Mouse (Mus musculus) forebrain, postnatal 0 days (tissue): ENCODE results near the gene Myadm. TPM values are rescaled to one million over a fixed set of nuclear protein-coding genes. Genes with fewer than 3 reads are reported as not detected.
A peak's percentile ranks its signal among the peaks of the same experiment; 100 is the strongest.

Experiments
- ATAC-seq: fragments of 200-750 bp; cut with Nextera tagmentation; 2 replicates; pipeline ENCODE4 v1.8.0; 2017; ENCODE audit warnings: mild to moderate bottlenecking, moderate library complexity
- DNase-seq: peaks from one replicate; pipeline ENCODE4 v3.0.0-alpha.2; 2015
- H3K27ac ChIP-seq: fragments of 300-500 bp; sonication (generic); 2 replicates; pipeline ENCODE4 v1.5.1; 2014; ENCODE audit warnings: low read depth, mild to moderate bottlenecking, antibody characterized with exemption, low read length, moderate library complexity, mixed read lengths
- H3K27me3 ChIP-seq: fragments of 300-500 bp; sonication (generic); 2 replicates; pipeline ENCODE4 v1.6.1; 2014; ENCODE audit warnings: mild to moderate bottlenecking, low read length, mixed read lengths; ENCODE audit not compliant: insufficient read depth
- H3K36me3 ChIP-seq: fragments of 300-500 bp; sonication (generic); 2 replicates; pipeline ENCODE4 v1.6.1; 2014; ENCODE audit warnings: mild to moderate bottlenecking, moderate library complexity; ENCODE audit not compliant: insufficient read depth
- H3K4me1 ChIP-seq: fragments of 300-500 bp; sonication (generic); 2 replicates; pipeline ENCODE4 v1.6.1; 2014; ENCODE audit warnings: antibody characterized with exemption; ENCODE audit not compliant: insufficient read depth
- H3K4me2 ChIP-seq: fragments of 300-500 bp; sonication (generic); 2 replicates; pipeline ENCODE4 v1.6.1; 2014; ENCODE audit warnings: low read depth, mild to moderate bottlenecking, moderate library complexity
- H3K4me3 ChIP-seq: fragments of 300-500 bp; sonication (generic); 2 replicates; pipeline ENCODE4 v1.5.1; 2014; ENCODE audit warnings: low read depth, low read length, mixed read lengths
- H3K9ac ChIP-seq: fragments of 300-500 bp; sonication (generic); 2 replicates; pipeline ENCODE4 v1.6.1; 2014; ENCODE audit warnings: mild to moderate bottlenecking
- H3K9me3 ChIP-seq: fragments of 300-500 bp; sonication (generic); 2 replicates; pipeline ENCODE4 v1.6.1; 2016; ENCODE audit warnings: low read length
- CTCF ChIP-seq: sonication (generic); IDR thresholded peaks from 2 replicates; pipeline ENCODE4 v1.5.1; 2016; ENCODE audit warnings: antibody characterized with exemption, control low read depth, low read depth
- WGBS: fragments of 180-500 bp; shearing (Covaris S2); extraction: QIAGEN DNeasy Blood & Tissue Kit; methylation state at CpG from one replicate; pipeline ENCODE4 v1.1.7; 2014; 5-methylcytosine and 5-hydroxymethylcytosine counted together
- polyA plus RNA-seq: library from polyadenylated mRNA; unstranded; fragments of >200 nt; fragmentation: Nextera tagmentation; extraction: Ambion mirVana; gene quantifications from 2 replicates; pipeline ENCODE4 v1.2.1, GENCODE M21; 2015
- total RNA-seq: library from RNA; depleted of rRNA; stranded (reverse); fragments of >200 nt; gene quantifications from 2 replicates; pipeline ENCODE4 v1.2.3, GENCODE M21; 2014; rRNA removed

Myadm gene
- total and polyA plus RNA-seq, 2 experiments from 2014 or later, result 22.3 TPM

DNA sequence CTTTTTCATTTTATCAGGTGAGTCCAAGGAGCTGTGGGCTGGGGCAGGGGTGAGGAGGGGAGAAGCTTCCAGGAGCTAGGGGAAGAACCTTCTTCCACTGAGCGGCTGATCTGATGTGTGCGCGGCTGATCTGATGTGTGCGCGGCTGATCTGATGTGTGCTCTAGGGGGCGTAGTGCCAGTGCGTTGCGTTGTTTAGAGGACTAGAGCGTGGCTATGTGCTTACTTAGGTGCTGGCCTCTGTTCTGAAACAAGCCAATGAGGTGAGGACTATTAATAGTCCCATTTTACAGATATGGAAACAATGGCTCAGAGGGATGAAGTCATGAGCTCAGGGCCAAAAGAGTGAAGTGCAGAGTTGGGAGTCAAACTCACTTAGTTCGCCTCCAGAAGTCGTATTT, 50.1 kb downstream of the Myadm start:
- Histone ChIP-seq H3K9me3 (no peaks in the 10 kb centered on the region), H3K4me2 (no peak overlapping the region), H3K27ac (no peak overlapping the region), H3K27me3 (no peaks in the 10 kb centered on the region), H3K4me1 (0 out of 2 replicates have a peak, but pooled peaks cover 1% of the 10 kb centered on the region), H3K36me3 (peaks cover 36% of the 10 kb centered on the region), H3K4me3 (no peak overlapping the region), H3K9ac (no peak overlapping the region)
- ATAC-seq (no peak), DNase-seq (no peak)
- WGBS, result 97% methylated on average over 11 of the region's 11 CpGs
- TF ChIP-seq CTCF, result peak; percentile 13; the same call in 1 of the 2 replicates

DNA sequence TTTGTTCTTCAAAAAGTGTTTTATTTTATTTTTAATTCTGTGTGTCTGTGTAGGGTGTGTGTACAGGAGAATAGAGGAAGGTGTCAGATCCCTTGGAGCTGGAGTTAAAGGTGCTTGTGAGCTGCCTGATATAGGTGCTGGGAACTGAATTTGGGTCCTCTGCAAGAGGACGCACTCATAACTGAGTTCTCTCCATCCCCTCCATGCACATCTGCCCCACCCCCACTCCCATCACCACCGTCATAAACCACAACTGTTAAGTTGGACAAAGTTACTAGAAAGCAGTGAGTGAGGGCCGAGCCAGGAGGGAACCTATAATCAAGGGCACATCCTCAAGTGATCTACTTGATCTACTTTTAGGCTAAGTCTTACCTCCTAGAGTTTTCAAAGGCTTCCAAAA, 55.0 kb downstream of the Myadm start:
- ATAC-seq (no peak), DNase-seq (no peak)
- no peak for TF ChIP-seq CTCF
- Histone ChIP-seq H3K36me3 (peaks cover 51% of the 10 kb centered on the region), H3K27ac (no peak overlapping the region), H3K9me3 (no peaks in the 10 kb centered on the region), H3K4me1 (no peaks in the 10 kb centered on the region), H3K9ac (no peak overlapping the region), H3K4me2 (no peak overlapping the region), H3K27me3 (no peaks in the 10 kb centered on the region), H3K4me3 (no peak overlapping the region)
- WGBS, result 95% methylated on average over 3 of the region's 3 CpGs

DNA sequence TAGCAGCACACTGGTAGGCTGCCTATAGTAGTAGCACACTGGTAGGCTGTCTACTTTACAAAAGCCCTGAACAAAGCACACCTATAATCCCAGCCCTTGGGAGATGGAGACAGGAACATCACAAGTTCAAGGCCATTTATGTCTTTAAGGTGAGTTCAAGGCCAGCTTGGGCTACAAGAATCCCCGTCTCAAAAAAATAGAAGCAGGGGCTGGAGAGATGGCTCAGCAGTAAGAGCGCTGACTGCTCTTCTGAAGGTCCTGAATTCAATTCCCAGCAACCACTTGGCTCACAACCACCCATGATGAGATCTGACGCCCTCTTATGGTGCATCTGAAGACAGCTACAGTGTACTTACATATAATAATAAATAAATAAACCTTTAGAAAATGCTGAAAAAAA, 56.4 kb downstream of the Myadm start:
- peaks cover 48% of the 10 kb centered on the region for H3K36me3 ChIP-seq
- 94% methylated on average over 3 of the region's 3 CpGs for WGBS

DNA sequence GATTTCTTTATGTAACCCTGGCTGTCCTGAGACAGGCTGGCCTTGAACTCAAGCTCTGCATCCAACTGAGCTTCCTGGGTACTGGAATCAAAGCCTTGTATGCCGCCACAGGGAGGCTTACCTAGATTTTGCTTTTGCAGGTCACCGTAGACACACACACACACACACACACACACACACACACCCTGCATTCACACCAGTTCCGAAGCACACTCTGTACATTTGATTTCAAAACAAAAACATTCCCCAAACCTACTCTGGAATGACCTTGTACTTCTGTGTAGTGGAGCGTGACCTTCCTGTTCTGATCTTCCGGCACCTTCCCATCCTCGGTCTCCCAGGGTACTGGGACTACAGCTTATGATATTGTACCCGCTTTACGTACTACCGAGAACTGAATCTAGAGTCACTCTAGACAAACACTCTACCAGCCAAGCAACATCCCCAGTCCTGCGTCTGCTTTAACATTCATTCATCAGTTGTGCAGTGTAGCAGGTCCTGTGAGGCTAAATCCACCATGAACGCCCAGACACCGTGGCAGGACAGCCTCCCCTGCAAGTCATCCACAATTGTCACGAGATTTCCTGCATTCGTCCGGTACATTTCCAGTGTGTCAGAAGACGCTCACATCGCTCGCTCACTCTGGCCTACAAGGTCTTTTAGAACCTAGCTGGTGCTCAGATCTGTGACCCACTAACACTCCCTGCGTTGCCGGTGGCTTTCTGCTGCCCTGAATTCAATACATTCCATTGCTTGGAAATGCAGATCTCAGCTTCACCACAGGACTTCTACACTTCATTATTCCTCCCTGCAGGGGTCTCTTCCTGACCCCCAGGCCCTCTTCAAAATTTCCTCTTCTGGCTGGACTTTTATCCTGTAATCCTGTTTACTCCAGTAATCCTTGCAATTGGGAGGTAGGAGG, 58.7 kb downstream of the Myadm start:
- no peak overlapping the region for H3K9ac ChIP-seq
- DNase-seq (no peak), ATAC-seq (no peak)
- H3K27ac ChIP-seq, result no peak overlapping the region
- no peak for TF ChIP-seq CTCF
- peaks cover 43% of the 10 kb centered on the region for H3K36me3 ChIP-seq
- H3K4me2 ChIP-seq, result no peak overlapping the region
- H3K4me1 ChIP-seq, result no peaks in the 10 kb centered on the region
- H3K27me3 ChIP-seq, result no peaks in the 10 kb centered on the region
- WGBS, result 38% methylated on average over 20 of the region's 20 CpGs
- no peak overlapping the region for H3K4me3 ChIP-seq
- H3K9me3 ChIP-seq, result no peaks in the 10 kb centered on the region

More for the DNA sequence above, 56.4 kb downstream of the Myadm start:
- Histone ChIP-seq H3K9me3 (no peaks in the 10 kb centered on the region), H3K9ac (no peak overlapping the region), H3K4me1 (no peaks in the 10 kb centered on the region), H3K4me3 (no peak overlapping the region), H3K27ac (no peak overlapping the region), H3K4me2 (no peak overlapping the region), H3K27me3 (no peaks in the 10 kb centered on the region)
- DNase-seq (no peak), ATAC-seq (no peak)
- TF ChIP-seq CTCF, result no peak

DNA sequence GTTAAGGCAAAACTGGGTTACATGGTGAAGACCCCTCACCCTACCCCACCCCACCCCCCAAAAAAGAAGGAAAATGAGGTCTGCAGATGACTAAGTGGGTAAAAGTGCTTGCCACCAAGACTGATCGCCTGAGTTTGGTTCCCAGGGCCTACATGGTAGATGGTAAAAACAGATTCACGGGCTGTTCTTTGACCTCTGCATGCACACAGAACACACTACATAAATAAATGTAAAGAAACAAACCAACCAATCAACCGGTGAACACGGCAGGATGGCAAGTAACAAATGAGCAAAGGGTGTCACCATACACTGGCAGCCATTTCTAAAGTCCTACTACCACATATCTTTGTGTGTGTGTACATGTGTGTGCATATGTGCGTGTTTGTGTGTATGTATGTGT, 59.4 kb downstream of the Myadm start:
- Histone ChIP-seq H3K27ac (no peak overlapping the region), H3K36me3 (peaks cover 36% of the 10 kb centered on the region), H3K9ac (no peak overlapping the region), H3K4me1 (no peaks in the 10 kb centered on the region), H3K4me2 (no peak overlapping the region), H3K9me3 (no peaks in the 10 kb centered on the region), H3K4me3 (no peak overlapping the region), H3K27me3 (no peaks in the 10 kb centered on the region)
- DNase-seq (no peak), ATAC-seq (no peak)
- 63% methylated on average over 5 of the region's 5 CpGs for WGBS
- TF ChIP-seq CTCF, result no peak

DNA sequence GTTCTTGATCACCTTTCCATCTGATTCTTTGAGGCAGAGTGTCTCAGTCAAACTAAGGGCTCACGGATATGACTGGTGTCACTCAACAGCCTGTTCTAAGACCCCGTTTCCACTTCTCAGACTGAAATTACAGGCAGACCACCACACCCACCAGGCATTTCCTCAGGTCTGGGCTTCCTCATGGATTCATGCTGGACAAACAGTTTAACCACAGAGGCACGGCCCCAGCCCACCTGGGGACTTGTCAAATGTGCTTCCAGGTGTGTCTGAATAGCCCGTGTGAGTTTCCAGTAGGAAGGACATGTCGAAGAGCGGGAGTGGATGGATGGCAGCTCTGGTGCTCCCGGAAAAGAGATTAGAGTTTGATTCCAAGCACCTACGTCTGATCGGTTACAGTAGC, 60.9 kb downstream of the Myadm start:
- Histone ChIP-seq H3K4me1 (no peaks in the 10 kb centered on the region), H3K4me2 (no peak overlapping the region), H3K9me3 (no peaks in the 10 kb centered on the region), H3K36me3 (peaks cover 30% of the 10 kb centered on the region), H3K4me3 (no peak overlapping the region), H3K9ac (no peak overlapping the region), H3K27ac (no peak overlapping the region), H3K27me3 (no peaks in the 10 kb centered on the region)
- no peak for DNase-seq
- 93% methylated on average over 9 of the region's 9 CpGs for WGBS
- TF ChIP-seq CTCF, result no peak
- no peak for ATAC-seq

Other genes starting within 250 kb of the Myadm start
- gene AU018091, start 119.9 kb upstream of the Myadm start, total RNA-seq, result not detected in 2 replicates
- not detected in 2 replicates for gene AU018091, start 119.9 kb upstream of the Myadm start, polyA plus RNA-seq
- gene Nlrp12, start 39.3 kb upstream of the Myadm start, total RNA-seq, result not detected in 2 replicates
- gene Nlrp12, start 39.3 kb upstream of the Myadm start, polyA plus RNA-seq, result 0.04 and 0.05 TPM in 2 replicates
- 10.2 and 17.3 TPM in 2 replicates for gene Prkcg, start 99 bp downstream of the Myadm start, total RNA-seq
- 12.1 and 15.1 TPM in 2 replicates for gene Prkcg, start 99 bp downstream of the Myadm start, polyA plus RNA-seq
- gene Cacng7, start 43.9 kb downstream of the Myadm start, total RNA-seq, result 73.4 and 78.9 TPM in 2 replicates
- 2.3 and 2.5 TPM in 2 replicates for gene Cacng7, start 43.9 kb downstream of the Myadm start, polyA plus RNA-seq
- gene Cacng8, start 101.6 kb downstream of the Myadm start, total RNA-seq, result 41.5 and 42.2 TPM in 2 replicates
- 16.5 and 17.8 TPM in 2 replicates for gene Cacng8, start 101.6 kb downstream of the Myadm start, polyA plus RNA-seq
- 0.15 and 0.38 TPM in 2 replicates for gene Cacng6, start 135.1 kb downstream of the Myadm start, total RNA-seq
- 0.35 and 0.43 TPM in 2 replicates for gene Cacng6, start 135.1 kb downstream of the Myadm start, polyA plus RNA-seq
- gene Tarm1, start 213.5 kb downstream of the Myadm start, total RNA-seq, result 0.10 TPM in 1 of 2 replicates, not detected in the other
- gene Tarm1, start 213.5 kb downstream of the Myadm start, polyA plus RNA-seq, result 0.10 TPM in 1 of 2 replicates, not detected in the other